Comparison of ENCODE assay signal across 22 mouse cellular contexts in the genomic region with DNA sequence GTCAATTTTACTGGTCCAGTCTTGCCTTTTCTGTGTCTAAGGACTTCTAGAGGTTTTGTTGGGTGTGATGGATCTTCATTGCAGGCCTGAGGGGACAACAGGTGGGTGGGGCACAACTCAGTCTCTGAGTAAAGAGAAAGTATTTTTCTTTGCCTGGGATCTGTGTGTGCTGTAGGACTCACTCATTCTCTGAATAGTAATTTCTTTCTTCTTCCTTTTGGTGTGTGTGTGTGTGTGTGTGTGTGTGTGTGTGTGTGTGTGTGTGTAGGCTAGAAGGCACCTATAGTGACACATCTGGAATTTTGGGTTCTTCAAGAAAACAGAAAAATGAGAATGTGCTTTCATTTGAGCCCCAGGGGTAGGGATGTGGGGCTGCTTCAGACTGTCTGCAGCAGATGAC. TPM values are rescaled to one million over a fixed set of nuclear protein-coding genes. Genes with fewer than 3 reads are reported as not detected.
A peak's percentile ranks its signal among the peaks of the same experiment; 100 is the strongest.
DNase-seq lines count a peak whose midpoint lies in the region; ATAC-seq lines count a peak whose summit lies in the region.
"Had no signal": no experiment of that assay in that cellular context is flagged by ENCODE, and none has a peak within 500 bp of the region (broad histone marks: within the 10 kb centered on the region; RNA-seq: fewer than 3 reads in every experiment).

No protein-coding gene starts in this region.

- H3K9me3 ChIP-seq in kidney, embryonic 15.5 days (replicated peaks): no peaks in the 10 kb centered on the region

- no peak overlapping the region for H3K4me3 ChIP-seq in kidney, embryonic 15.5 days (replicated peaks)

- no peak overlapping the region for H3K9ac ChIP-seq in kidney, embryonic 15.5 days

- H3K27me3 ChIP-seq in kidney, embryonic 15.5 days: no peaks in the 10 kb centered on the region
- H3K27me3 ChIP-seq: CH12.LX, Patski had no signal

- peaks cover 6% of the 10 kb centered on the region for H3K4me1 ChIP-seq in kidney, embryonic 15.5 days

- no peak overlapping the region for H3K27ac ChIP-seq in kidney, embryonic 15.5 days

- no peak for ATAC-seq in kidney, embryonic 15.5 days (replicated peaks; ENCODE audit: low FRiP score)
- ATAC-seq: activated CD4-positive, CD25-positive, alpha-beta regulatory T cell, adult 4 months; CD4-positive, CD25-positive, alpha-beta regulatory T cell, adult 4 months; Patski had no signal

- no peak overlapping the region for H3K4me2 ChIP-seq in kidney, embryonic 15.5 days

- H3K36me3 ChIP-seq in kidney, embryonic 15.5 days: no peaks in the 10 kb centered on the region
- H3K36me3 ChIP-seq: G1E had no signal

- peak; percentile 13 to 17 for DNase-seq in cerebellum, postnatal 25 days
- no peak for DNase-seq in cerebellum, postnatal 10 days
- peak; percentile 16 for DNase-seq in kidney, postnatal 10 days
- no peak for DNase-seq in kidney, adult 9 months
- peak; percentile 8 for DNase-seq in kidney, postnatal 4 days
- DNase-seq: adrenal gland, adult 2 months; adrenal gland, adult 8-10 months; adrenal gland, postnatal 10 days; adrenal gland, postnatal 14 days; adrenal gland, postnatal 25 days; B cell, adult 2 months; cerebellum, adult 11 months; cerebellum, adult 11-12 months; cerebellum, adult 18-20 months had no signal

RNA-seq across cellular contexts. Expression of gene Gm11214, which starts 29.2 kb away (rescaled TPM):
- not detected in 2 replicates for polyA plus RNA-seq in kidney, embryonic 15.5 days (2015; fragmentation: Nextera tagmentation; extraction: Ambion mirVana)
- polyA plus RNA-seq: activated CD4-positive, CD25-positive, alpha-beta regulatory T cell, adult 4 months; adrenal gland, adult 2 months; brain, embryonic 14.5 days; C2C12; G1E; Patski had no signal

RNA-seq across cellular contexts. Expression of gene Tnfsf15, which starts 52.6 kb away (rescaled TPM):
- polyA plus RNA-seq in kidney, embryonic 15.5 days (2015; fragmentation: Nextera tagmentation; extraction: Ambion mirVana): 0.80 and 0.92 TPM in 2 replicates
- polyA plus RNA-seq: adrenal gland, adult 2 months; G1E had no signal

Comparison
In these comparisons a context has a peak if more than half of its experiments do, and no peak if none do; other contexts are left out.
1. DNase-seq: peak in cerebellum, postnatal 25 days (2 of 2), kidney, postnatal 10 days (single experiment) and kidney, postnatal 4 days (2 of 2); none in cerebellum, postnatal 10 days (0 of 2) and kidney, adult 9 months (single experiment).